Mouse (Mus musculus) embryonic facial prominence, embryonic 13.5 days (tissue): ENCODE data around the gene Ccdc47. TPM values are rescaled to one million over a fixed set of nuclear protein-coding genes. Genes with fewer than 3 reads are reported as not detected.

Experiments used
- ATAC-seq: fragments of 200-750 bp; cut with Nextera tagmentation; 2 replicates; pipeline ENCODE4 v1.8.0; 2017; ENCODE audit warnings: low read depth; ENCODE audit not compliant: insufficient number of reproducible peaks, insufficient read depth, low FRiP score, low TSS enrichment
- H3K27ac ChIP-seq: fragments of 300-500 bp; sonication (generic); 2 replicates; pipeline ENCODE4 v1.5.1; 2015; ENCODE audit warnings: moderate library complexity, mild to moderate bottlenecking, inconsistent platforms
- H3K27me3 ChIP-seq: fragments of 300-500 bp; sonication (generic); 2 replicates; pipeline ENCODE4 v1.6.1; 2015; ENCODE audit warnings: mild to moderate bottlenecking, inconsistent platforms
- H3K36me3 ChIP-seq: fragments of 300-500 bp; sonication (generic); 2 replicates; pipeline ENCODE4 v1.6.1; 2015; ENCODE audit warnings: mild to moderate bottlenecking, inconsistent platforms
- H3K4me1 ChIP-seq: fragments of 300-500 bp; sonication (generic); 2 replicates; pipeline ENCODE4 v1.6.1; 2015; ENCODE audit warnings: inconsistent platforms
- H3K4me2 ChIP-seq: fragments of 300-500 bp; sonication (generic); 2 replicates; pipeline ENCODE4 v1.6.1; 2015; ENCODE audit warnings: moderate library complexity, mild to moderate bottlenecking, inconsistent platforms
- H3K4me3 ChIP-seq: fragments of 300-500 bp; sonication (generic); 2 replicates; pipeline ENCODE4 v1.5.1; 2015; ENCODE audit warnings: mild to moderate bottlenecking, inconsistent platforms
- H3K9ac ChIP-seq: fragments of 300-500 bp; sonication (generic); 2 replicates; pipeline ENCODE4 v1.6.1; 2015; ENCODE audit warnings: mild to moderate bottlenecking, inconsistent platforms
- H3K9me3 ChIP-seq: fragments of 300-500 bp; sonication (generic); 2 replicates; pipeline ENCODE4 v1.6.1; 2016; ENCODE audit warnings: inconsistent platforms
- WGBS: fragments of 180-500 bp; shearing (Covaris S2); methylation state at CpG from one replicate; pipeline ENCODE4 v1.1.7; 2015; ENCODE audit warnings: mixed read lengths; 5-methylcytosine and 5-hydroxymethylcytosine counted together
- polyA plus RNA-seq: library from polyadenylated mRNA; unstranded; fragments of >200 nt; fragmentation: Nextera tagmentation; extraction: Ambion mirVana; gene quantifications from 2 replicates; pipeline ENCODE4 v1.2.1, GENCODE M21; 2015

The Ccdc47 gene
- polyA plus RNA-seq, 1 experiment from 2014 or later, result 81.4 TPM

DNA sequence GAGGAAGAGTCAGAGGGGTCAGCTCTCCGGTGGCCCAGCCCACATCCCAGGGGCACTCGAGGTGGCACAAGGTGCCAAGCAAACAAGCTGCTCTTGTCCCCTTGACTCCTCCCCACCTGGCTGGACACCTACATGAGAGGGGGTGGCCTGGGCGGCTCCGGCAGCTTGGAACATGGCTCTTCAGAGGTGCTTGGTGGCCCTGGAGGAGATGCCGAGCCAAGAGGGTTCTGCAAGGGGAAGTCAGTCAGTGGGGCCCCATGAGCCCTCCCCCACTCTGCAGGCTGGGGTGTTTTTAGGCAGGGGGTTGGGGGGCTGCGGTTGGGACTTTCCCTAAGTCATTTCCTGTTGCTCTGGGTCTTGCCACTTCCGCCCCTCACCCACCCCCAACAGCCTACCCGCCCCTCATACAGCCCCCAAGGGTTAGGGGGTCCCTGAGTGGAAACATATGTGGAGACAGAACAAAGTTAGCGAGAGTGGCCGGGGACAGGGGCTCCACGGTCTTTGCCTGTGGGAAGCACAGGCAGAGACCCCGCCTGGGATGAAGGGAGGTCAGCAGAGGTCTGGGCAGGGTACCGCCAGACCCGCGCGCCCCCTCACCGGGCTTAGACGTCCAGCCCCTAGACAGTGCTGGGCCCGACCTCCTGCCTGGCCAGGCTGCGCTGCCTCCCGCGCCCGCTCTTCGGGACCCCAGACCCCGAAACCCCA, 56.8 kb downstream of the Ccdc47 start:
- Histone ChIP-seq H3K27ac (peak overlapping the region; percentile 99), H3K9me3 (no peaks in the 10 kb centered on the region), H3K4me1 (peaks cover 54% of the 10 kb centered on the region), H3K27me3 (no peaks in the 10 kb centered on the region), H3K4me2 (peak overlapping the region; percentile 79), H3K4me3 (peak overlapping the region; percentile 82), H3K36me3 (peaks cover 54% of the 10 kb centered on the region), H3K9ac (peak overlapping the region; percentile 98)
- peak; percentile 50; the same call in 1 of the 2 replicates for ATAC-seq
- under 1% methylated on average over 25 of the region's 25 CpGs for WGBS

DNA sequence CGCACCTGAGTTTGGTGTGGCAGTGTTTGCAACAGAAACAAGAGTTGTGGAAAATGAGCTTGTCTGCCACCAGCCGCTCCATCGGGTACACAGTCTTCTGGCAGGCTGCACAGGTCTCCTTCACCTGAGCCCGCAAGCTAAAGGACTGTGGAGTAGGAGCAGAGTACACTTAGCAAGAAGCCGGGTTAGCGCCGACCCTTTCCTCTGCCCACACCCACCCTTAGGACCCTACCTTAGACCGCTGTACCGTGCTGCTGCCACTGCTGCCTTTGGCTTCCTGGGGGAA, 57.3 kb downstream of the Ccdc47 start:
- 24% methylated on average over 9 of the region's 9 CpGs for WGBS
- Histone ChIP-seq H3K9me3 (no peaks in the 10 kb centered on the region), H3K36me3 (peaks cover 54% of the 10 kb centered on the region), H3K27me3 (no peaks in the 10 kb centered on the region), H3K4me2 (peak overlapping the region; percentile 79), H3K4me3 (peak overlapping the region; percentile 82), H3K27ac (peak overlapping the region; percentile 99), H3K9ac (peak overlapping the region; percentile 98), H3K4me1 (peaks cover 54% of the 10 kb centered on the region)
- ATAC-seq, result no peak

DNA sequence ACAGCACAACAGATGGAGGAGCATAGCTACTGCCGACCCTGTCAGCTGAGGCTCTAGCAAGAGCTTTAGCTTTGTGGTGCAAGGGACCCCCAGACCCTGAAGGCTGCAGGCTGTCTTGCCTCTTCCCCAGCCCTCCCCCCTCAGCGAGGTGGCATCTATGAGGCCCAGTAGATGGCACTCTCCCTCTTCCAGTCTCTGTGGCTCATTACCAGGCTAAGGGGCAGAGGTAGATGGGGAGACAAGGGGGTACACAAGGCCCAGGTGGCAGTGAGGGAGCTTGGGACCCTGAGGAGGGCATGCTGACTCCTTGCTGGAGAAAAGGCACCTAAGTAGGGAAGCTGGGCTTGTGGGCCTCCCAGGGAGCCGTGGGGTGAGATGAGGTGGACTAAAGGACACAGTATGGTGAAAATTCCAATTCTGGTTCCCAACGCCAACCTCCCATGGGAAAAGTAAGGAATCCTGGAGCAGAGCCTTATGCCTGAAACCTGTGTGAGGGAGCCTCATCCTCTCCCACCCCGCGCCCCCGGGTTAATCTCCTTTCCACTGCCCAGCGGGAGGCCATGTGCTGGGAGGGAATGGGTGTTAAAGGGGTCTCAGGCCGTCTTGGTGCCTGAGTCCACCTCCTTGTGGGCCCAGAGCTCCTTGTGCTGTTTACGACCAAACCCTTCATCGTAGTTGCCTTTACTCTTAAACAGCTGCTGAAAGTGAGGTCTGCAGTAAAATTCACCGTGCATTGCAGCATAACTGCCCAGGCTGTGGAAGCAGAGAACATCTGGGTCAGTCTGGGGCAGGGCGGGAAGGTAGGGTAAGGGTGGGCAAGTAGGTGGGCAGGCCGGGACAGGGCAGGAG, 57.8 kb downstream of the Ccdc47 start:
- 59% methylated on average over 14 of the region's 14 CpGs for WGBS
- peaks cover 54% of the 10 kb centered on the region for H3K4me1 ChIP-seq
- peak overlapping the region; percentile 99 for H3K27ac ChIP-seq
- H3K9me3 ChIP-seq, result no peaks in the 10 kb centered on the region
- H3K4me2 ChIP-seq, result peak overlapping the region; percentile 79
- ATAC-seq, result no peak
- no peaks in the 10 kb centered on the region for H3K27me3 ChIP-seq
- H3K36me3 ChIP-seq, result peaks cover 54% of the 10 kb centered on the region
- H3K4me3 ChIP-seq, result peak overlapping the region; percentile 82
- peak overlapping the region; percentile 98 for H3K9ac ChIP-seq

DNA sequence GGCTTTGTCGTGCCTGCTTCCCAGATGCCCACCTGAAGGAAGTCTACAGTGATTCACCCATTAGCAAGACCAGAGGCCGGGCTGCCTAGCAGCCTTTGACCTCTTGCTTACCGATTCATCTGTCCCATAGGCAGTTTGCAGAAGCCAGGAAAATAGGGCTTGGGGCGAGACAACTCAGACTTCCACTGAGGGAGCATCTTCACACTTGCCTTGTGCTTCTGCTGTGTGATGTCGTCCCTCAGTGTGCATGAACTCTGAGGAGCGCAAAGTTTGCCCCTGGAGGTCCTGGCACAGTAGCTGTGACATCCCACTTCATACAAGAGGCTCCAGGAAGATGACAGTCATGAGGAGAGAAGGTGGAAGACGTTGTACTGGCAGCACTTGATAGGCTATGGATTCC, 59.0 kb downstream of the Ccdc47 start:
- H3K27me3 ChIP-seq, result no peaks in the 10 kb centered on the region
- no peak overlapping the region for H3K4me2 ChIP-seq
- ATAC-seq, result no peak
- H3K9ac ChIP-seq, result 0 out of 2 replicates have a peak overlapping the region, but pooled peaks have one; percentile 41
- 88% methylated on average over 7 of the region's 7 CpGs for WGBS
- H3K4me3 ChIP-seq, result no peak overlapping the region
- no peaks in the 10 kb centered on the region for H3K9me3 ChIP-seq
- H3K4me1 ChIP-seq, result peaks cover 52% of the 10 kb centered on the region
- H3K36me3 ChIP-seq, result peaks cover 62% of the 10 kb centered on the region
- peak overlapping the region; percentile 33; the same call in 1 of the 2 replicates for H3K27ac ChIP-seq

DNA sequence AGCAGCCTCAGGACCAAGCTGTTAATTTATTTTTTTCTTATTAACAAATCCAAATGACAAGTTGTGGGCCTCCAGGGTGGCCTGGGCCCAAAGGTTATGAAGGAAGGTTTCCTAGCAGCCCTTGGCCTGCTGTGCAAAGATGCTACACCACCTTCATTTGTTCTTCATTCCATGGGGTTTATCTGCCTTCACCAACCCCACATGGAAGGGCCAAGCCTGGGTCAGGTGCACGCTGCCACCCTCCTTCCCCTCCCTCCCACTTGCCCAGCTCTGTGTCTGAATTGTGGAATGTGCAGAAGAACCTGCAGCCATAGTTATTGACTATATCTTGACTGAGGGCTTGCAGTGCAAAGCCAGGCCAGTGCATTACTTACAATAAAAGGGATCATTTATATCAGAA, 59.9 kb downstream of the Ccdc47 start:
- ATAC-seq, result no peak
- Histone ChIP-seq H3K27ac (peak overlapping the region; percentile 48; the same call in 1 of the 2 replicates), H3K27me3 (no peaks in the 10 kb centered on the region), H3K9me3 (no peaks in the 10 kb centered on the region), H3K4me2 (no peak overlapping the region), H3K36me3 (peaks cover 71% of the 10 kb centered on the region), H3K4me3 (peak overlapping the region; percentile 1; the same call in 1 of the 2 replicates), H3K4me1 (peaks cover 43% of the 10 kb centered on the region), H3K9ac (no peak overlapping the region)
- WGBS, result 83% methylated on average over 1 of the region's 1 CpGs

DNA sequence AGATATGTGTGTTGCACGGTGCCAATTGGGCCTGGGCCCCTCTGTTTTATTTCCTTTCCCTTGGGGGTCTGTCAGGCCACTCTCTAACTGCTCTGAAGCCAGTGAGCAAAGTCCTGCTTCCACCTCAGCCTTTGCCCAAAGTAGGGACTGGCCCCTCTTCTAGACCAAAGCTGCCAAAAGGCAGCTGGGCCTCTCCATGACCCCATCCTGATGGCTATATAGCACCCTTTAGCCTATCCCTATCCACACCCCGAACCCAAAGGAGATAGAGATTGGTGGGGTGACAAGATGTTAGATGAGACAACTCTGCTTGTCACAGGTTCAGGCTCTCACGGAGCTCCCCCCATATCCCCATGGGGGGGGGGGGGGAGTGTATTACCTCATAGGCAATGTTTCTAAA, 60.4 kb downstream of the Ccdc47 start:
- Histone ChIP-seq H3K4me3 (no peak overlapping the region), H3K27ac (no peak overlapping the region), H3K9me3 (no peaks in the 10 kb centered on the region), H3K36me3 (peaks cover 76% of the 10 kb centered on the region), H3K27me3 (no peaks in the 10 kb centered on the region), H3K4me2 (no peak overlapping the region), H3K4me1 (peaks cover 38% of the 10 kb centered on the region), H3K9ac (no peak overlapping the region)
- no peak for ATAC-seq
- WGBS, result 49% methylated on average over 3 of the region's 3 CpGs

DNA sequence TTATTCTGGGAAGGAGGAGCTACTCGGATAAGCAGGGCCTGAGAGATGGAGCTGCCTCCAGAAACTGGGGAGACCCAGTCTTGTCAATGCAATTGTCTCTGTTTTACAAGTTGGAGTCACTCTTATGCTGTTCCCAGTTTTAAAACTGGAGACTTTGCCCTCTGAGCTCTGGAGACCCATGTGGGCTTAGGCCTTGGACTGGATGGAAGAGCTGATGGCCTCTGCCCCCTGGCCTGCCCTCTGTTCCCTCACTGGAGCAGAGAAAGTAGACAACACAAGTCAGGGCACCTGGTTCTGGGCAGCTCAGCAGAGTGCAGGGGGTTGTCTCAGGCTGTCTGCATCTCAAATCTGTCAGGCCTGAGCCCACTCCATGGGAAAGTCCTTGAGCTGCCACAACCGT, 61.4 kb downstream of the Ccdc47 start:
- no peak overlapping the region for H3K9ac ChIP-seq
- H3K9me3 ChIP-seq, result no peaks in the 10 kb centered on the region
- peaks cover 35% of the 10 kb centered on the region for H3K4me1 ChIP-seq
- 79% methylated on average over 2 of the region's 2 CpGs for WGBS
- no peak overlapping the region for H3K4me2 ChIP-seq
- no peaks in the 10 kb centered on the region for H3K27me3 ChIP-seq
- H3K27ac ChIP-seq, result no peak overlapping the region
- H3K4me3 ChIP-seq, result no peak overlapping the region
- ATAC-seq, result no peak
- peaks cover 86% of the 10 kb centered on the region for H3K36me3 ChIP-seq

DNA sequence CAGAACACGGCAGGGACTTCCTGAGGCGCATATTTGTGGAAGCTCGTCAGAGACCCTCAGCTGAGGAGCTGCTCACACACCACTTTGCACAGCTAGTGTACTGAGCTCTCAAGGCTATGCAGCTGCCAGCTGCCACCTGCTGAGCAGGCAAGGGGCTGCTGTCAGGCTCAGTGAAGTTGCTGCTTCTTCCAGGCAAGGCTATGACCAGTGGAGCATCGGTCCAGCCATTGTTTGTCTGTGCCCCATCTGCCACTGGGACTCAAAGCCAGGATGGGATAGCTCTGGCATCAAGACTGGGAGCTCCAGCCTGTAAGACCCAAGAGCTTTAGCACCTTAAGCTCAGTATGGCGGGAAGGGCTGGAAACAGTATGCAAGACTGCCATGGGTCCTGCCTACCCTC, 62.1 kb downstream of the Ccdc47 start:
- Histone ChIP-seq H3K9ac (no peak overlapping the region), H3K4me2 (no peak overlapping the region), H3K9me3 (no peaks in the 10 kb centered on the region), H3K36me3 (peaks cover 93% of the 10 kb centered on the region), H3K4me3 (no peak overlapping the region), H3K27me3 (no peaks in the 10 kb centered on the region), H3K4me1 (peaks cover 33% of the 10 kb centered on the region), H3K27ac (0 out of 2 replicates have a peak overlapping the region, but pooled peaks have one; percentile 4)
- WGBS, result 86% methylated on average over 5 of the region's 5 CpGs
- ATAC-seq, result no peak

DNA sequence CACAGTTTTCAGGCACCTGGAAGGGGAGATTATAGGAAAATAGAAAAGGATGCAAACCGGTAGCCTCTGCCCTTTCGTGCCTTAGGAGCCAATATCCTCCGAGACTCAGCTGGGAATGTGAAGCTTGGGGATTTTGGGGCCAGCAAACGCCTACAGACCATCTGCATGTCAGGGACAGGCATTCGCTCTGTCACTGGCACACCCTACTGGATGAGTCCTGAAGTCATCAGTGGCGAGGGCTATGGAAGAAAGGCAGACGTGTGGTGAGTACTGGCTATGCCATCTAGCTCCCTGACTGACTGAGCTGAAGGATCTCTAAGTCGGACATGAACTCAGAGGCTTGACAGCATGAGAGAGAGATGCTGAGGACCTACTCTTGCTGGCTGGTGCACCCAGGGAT, 64.0 kb downstream of the Ccdc47 start:
- ATAC-seq, result no peak
- H3K27ac ChIP-seq, result no peak overlapping the region
- no peak overlapping the region for H3K9ac ChIP-seq
- H3K4me2 ChIP-seq, result no peak overlapping the region
- H3K4me3 ChIP-seq, result no peak overlapping the region
- no peaks in the 10 kb centered on the region for H3K27me3 ChIP-seq
- 79% methylated on average over 8 of the region's 8 CpGs for WGBS
- peaks cover 94% of the 10 kb centered on the region for H3K36me3 ChIP-seq
- no peaks in the 10 kb centered on the region for H3K9me3 ChIP-seq
- peaks cover 14% of the 10 kb centered on the region for H3K4me1 ChIP-seq

DNA sequence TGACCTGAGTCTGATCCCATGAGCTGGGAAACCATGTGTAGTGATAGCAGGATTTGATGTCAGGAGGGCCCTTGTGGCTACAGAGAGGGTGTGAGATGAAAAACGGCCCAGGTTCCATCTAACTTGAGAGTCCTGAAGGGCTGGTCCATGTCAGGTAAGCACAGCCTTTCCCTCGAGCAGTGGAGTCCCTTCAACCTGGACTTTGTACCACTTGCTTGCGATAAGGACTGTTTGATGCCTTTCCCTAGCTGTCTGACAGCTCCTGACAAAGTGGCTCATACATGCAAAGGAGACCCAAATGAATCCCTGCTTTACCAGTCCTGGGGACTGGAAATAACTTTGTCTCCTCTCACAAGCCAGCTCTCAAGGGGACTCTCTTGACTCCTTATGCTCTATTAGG, 64.9 kb downstream of the Ccdc47 start:
- ATAC-seq, result no peak
- Histone ChIP-seq H3K9ac (no peak overlapping the region), H3K4me1 (peaks cover 5% of the 10 kb centered on the region; the same call in 1 of the 2 replicates), H3K36me3 (peaks cover 92% of the 10 kb centered on the region), H3K4me3 (no peak overlapping the region), H3K4me2 (no peak overlapping the region), H3K27me3 (no peaks in the 10 kb centered on the region), H3K9me3 (no peaks in the 10 kb centered on the region), H3K27ac (no peak overlapping the region)
- WGBS, result 89% methylated on average over 3 of the region's 3 CpGs
